In the genomic region with DNA sequence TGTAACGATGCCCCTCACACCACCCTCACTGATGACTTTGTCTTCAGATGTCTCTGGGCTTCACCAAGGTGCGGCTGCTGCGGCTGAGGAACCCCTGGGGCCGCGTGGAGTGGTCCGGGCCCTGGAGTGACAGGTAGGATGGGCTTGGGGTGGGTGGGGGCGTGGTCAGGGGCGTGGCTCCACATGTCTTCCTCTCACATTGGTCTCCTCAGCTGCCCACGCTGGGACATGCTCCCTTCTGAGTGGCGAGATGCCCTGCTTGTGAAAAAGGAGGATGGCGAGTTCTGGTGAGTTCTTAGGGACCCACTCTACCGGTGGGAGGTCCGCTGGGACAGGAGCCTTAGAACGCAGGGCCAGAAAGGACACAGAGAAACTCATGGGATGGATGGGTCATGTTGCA, we compare ENCODE assay signal across 22 mouse cellular contexts. TPM values are rescaled to one million over a fixed set of nuclear protein-coding genes. Genes with fewer than 3 reads are reported as not detected.
DNase-seq lines count a peak whose midpoint lies in the region; ATAC-seq and TF ChIP-seq lines count a peak whose summit lies in the region.
"Had no signal": no experiment of that assay in that cellular context is flagged by ENCODE, and none has a peak within 500 bp of the region (broad histone marks: within the 10 kb centered on the region; RNA-seq: fewer than 3 reads in every experiment).

No protein-coding gene starts in this region.

- H3K9me3 ChIP-seq in kidney, embryonic 14.5 days (ENCODE audit: control insufficient read depth, low read length): no peaks in the 10 kb centered on the region
- no peaks in the 10 kb centered on the region for H3K9me3 ChIP-seq in midbrain, embryonic 13.5 days
- H3K9me3 ChIP-seq in midbrain, embryonic 15.5 days: no peaks in the 10 kb centered on the region
- no peaks in the 10 kb centered on the region for H3K9me3 ChIP-seq in ES-E14 (ENCODE audit: control insufficient read depth, insufficient read depth, low read depth, low read length)
- H3K9me3 ChIP-seq: forebrain, embryonic 15.5 days; heart, embryonic 13.5 days; hindbrain, embryonic 12.5 days; kidney, embryonic 15.5 days; limb, embryonic 15.5 days; stomach, embryonic 15.5 days had no signal

- no peak overlapping the region for H3K9ac ChIP-seq in kidney, embryonic 14.5 days (ENCODE audit: low read depth, low read length)
- no peak overlapping the region for H3K9ac ChIP-seq in midbrain, embryonic 13.5 days (replicated peaks)
- no peak overlapping the region for H3K9ac ChIP-seq in midbrain, embryonic 15.5 days
- no peak overlapping the region for H3K9ac ChIP-seq in ES-E14 (ENCODE audit: insufficient read depth, low read depth, low read length, poor library complexity, severe bottlenecking)
- H3K9ac ChIP-seq: forebrain, embryonic 15.5 days; heart, embryonic 13.5 days; hindbrain, embryonic 12.5 days; kidney, embryonic 15.5 days; limb, embryonic 15.5 days; stomach, embryonic 15.5 days had no signal

- no peak overlapping the region for H3K4me2 ChIP-seq in kidney, embryonic 14.5 days (replicated peaks; ENCODE audit: low read depth, low read length)
- no peak overlapping the region for H3K4me2 ChIP-seq in midbrain, embryonic 13.5 days (replicated peaks)
- H3K4me2 ChIP-seq in midbrain, embryonic 15.5 days: no peak overlapping the region
- H3K4me2 ChIP-seq: forebrain, embryonic 15.5 days; heart, embryonic 13.5 days; hindbrain, embryonic 12.5 days; kidney, embryonic 15.5 days; limb, embryonic 15.5 days; midbrain, embryonic 11.5 days; stomach, embryonic 15.5 days had no signal

- H3K27me3 ChIP-seq in kidney, embryonic 14.5 days (ENCODE audit: control insufficient read depth, insufficient read depth, low read length): peaks cover 34% of the 10 kb centered on the region
- no peaks in the 10 kb centered on the region for H3K27me3 ChIP-seq in kidney, adult 2 months (replicated peaks; ENCODE audit: control insufficient read depth, insufficient read depth, low read length)
- H3K27me3 ChIP-seq in midbrain, embryonic 13.5 days: peaks cover 48% of the 10 kb centered on the region
- peaks cover 37% of the 10 kb centered on the region for H3K27me3 ChIP-seq in midbrain, embryonic 15.5 days (replicated peaks)

- 26% methylated on average over 14 of the region's 14 CpGs for WGBS in kidney, embryonic 14.5 days
- 32% methylated on average over 14 of the region's 14 CpGs for WGBS in kidney, adult 2 months
- WGBS in midbrain, embryonic 13.5 days: 23% methylated on average over 14 of the region's 14 CpGs
- 23% methylated on average over 14 of the region's 14 CpGs for WGBS in midbrain, embryonic 15.5 days

- H3K27ac ChIP-seq in kidney, embryonic 14.5 days (ENCODE audit: low read depth, low read length): no peak overlapping the region
- H3K27ac ChIP-seq in kidney, adult 2 months (ENCODE audit: insufficient read depth, low read depth, low read length): no peak overlapping the region
- no peak overlapping the region for H3K27ac ChIP-seq in midbrain, embryonic 13.5 days
- H3K27ac ChIP-seq in midbrain, embryonic 15.5 days: no peak overlapping the region
- H3K27ac ChIP-seq in ES-E14 (ENCODE audit: insufficient read depth, low read depth, low read length, poor library complexity, severe bottlenecking): no peak overlapping the region
- H3K27ac ChIP-seq: forebrain, embryonic 15.5 days; heart, embryonic 13.5 days; hindbrain, embryonic 12.5 days; kidney, embryonic 15.5 days; limb, embryonic 15.5 days; stomach, embryonic 15.5 days had no signal

- in situ Hi-C loops in ES-E14 (cut with MboI; ENCODE audit: low sequenced_read_pairs in 2 of 2, unreplicated experiment in 2 of 2): no loop called here

- no peak overlapping the region for H3K4me3 ChIP-seq in kidney, embryonic 14.5 days (ENCODE audit: low read length)
- no peak overlapping the region for H3K4me3 ChIP-seq in kidney, adult 2 months (ENCODE audit: insufficient read depth, low read depth, low read length)
- no peak overlapping the region for H3K4me3 ChIP-seq in midbrain, embryonic 13.5 days (replicated peaks)
- no peak overlapping the region for H3K4me3 ChIP-seq in midbrain, embryonic 15.5 days
- no peak overlapping the region for H3K4me3 ChIP-seq in ES-E14 (ENCODE audit: insufficient read depth in 1 of 2, low read depth in 1 of 2, low read length in 2 of 2, poor library complexity in 1 of 2, severe bottlenecking in 1 of 2)
- H3K4me3 ChIP-seq: forebrain, embryonic 15.5 days; heart, embryonic 13.5 days; hindbrain, embryonic 12.5 days; kidney, embryonic 15.5 days; limb, embryonic 15.5 days; stomach, embryonic 15.5 days had no signal

- TF ChIP-seq CTCF in kidney, adult 2 months (conservative IDR thresholded peaks at IDR 0.05; ENCODE audit: insufficient read depth, insufficient read length, low read depth, low read length): no peak

- peak; percentile 15; the same call in 1 of the 2 replicates for ATAC-seq in kidney, embryonic 14.5 days (ENCODE audit: low FRiP score, low TSS enrichment)
- ATAC-seq in midbrain, embryonic 13.5 days: 0 out of 2 replicates have a peak, but pooled peaks have one; percentile 24
- no peak for ATAC-seq in midbrain, embryonic 15.5 days (replicated peaks)
- ATAC-seq: forebrain, embryonic 15.5 days had no signal

- TF ChIP-seq POLR2A in kidney, adult 2 months (IDR thresholded peaks at IDR 0.05; ENCODE audit: low read depth, low read length): no peak

- peaks cover 8% of the 10 kb centered on the region for H3K4me1 ChIP-seq in kidney, embryonic 14.5 days (ENCODE audit: control insufficient read depth, insufficient read depth, low read length)
- no peaks in the 10 kb centered on the region for H3K4me1 ChIP-seq in kidney, adult 2 months (ENCODE audit: control insufficient read depth, insufficient read depth, low read length)
- peaks cover 11% of the 10 kb centered on the region for H3K4me1 ChIP-seq in midbrain, embryonic 13.5 days (replicated peaks)
- H3K4me1 ChIP-seq in midbrain, embryonic 15.5 days: peaks cover 9% of the 10 kb centered on the region
- H3K4me1 ChIP-seq in ES-E14 (ENCODE audit: control insufficient read depth in 2 of 2, insufficient read depth in 2 of 2, low read length in 2 of 2, poor library complexity in 1 of 2): peaks cover 0 to 7% of the 10 kb centered on the region in 2 experiments; a peak in 2 of 4 replicates

- H3K36me3 ChIP-seq in kidney, embryonic 14.5 days (ENCODE audit: control insufficient read depth, insufficient read depth, low read length): peaks cover 4% of the 10 kb centered on the region
- no peaks in the 10 kb centered on the region for H3K36me3 ChIP-seq in kidney, adult 2 months (ENCODE audit: control insufficient read depth, insufficient read depth, low read length)
- peaks cover 8% of the 10 kb centered on the region for H3K36me3 ChIP-seq in midbrain, embryonic 13.5 days
- no peaks in the 10 kb centered on the region for H3K36me3 ChIP-seq in midbrain, embryonic 15.5 days (replicated peaks)
- peaks cover 5% of the 10 kb centered on the region for H3K36me3 ChIP-seq in ES-E14 (ENCODE audit: control insufficient read depth, insufficient read depth, low read length, poor library complexity, severe bottlenecking)

- no peak for DNase-seq in kidney, adult 2 months
- peak; percentile 40 for DNase-seq in ES-E14 (ENCODE audit: low read depth, low spot score)
- DNase-seq in induced T-regulatory cell, adult 2 months (ENCODE audit: low read depth): peak; percentile 22
- DNase-seq in cerebellum, postnatal 14 days: no peak
- DNase-seq: adrenal gland, postnatal 10 days; cerebellum, adult 8-10 months; gastrocnemius, postnatal 10 days; layer of hippocampus, adult 9-11 months; lung, adult 18-20 months; lung, postnatal 10 days; thymus, adult 2 months had no signal

TF ChIP-seq in ES-E14, 5 proteins besides CTCF, POLR2A, EP300 and RAD21:
- TF ChIP-seq ZNF384 (IDR thresholded peaks at IDR 0.05; ENCODE audit: low read depth, low read length) (no peak), MAFK (IDR thresholded peaks at IDR 0.05; ENCODE audit: insufficient read depth, low read depth, low read length) (no peak), CHD2 (IDR thresholded peaks at IDR 0.05; ENCODE audit: low read depth, low read length) (no peak), HCFC1 (IDR thresholded peaks at IDR 0.05; ENCODE audit: borderline replicate concordance, insufficient read depth, low read length) (no peak), ZC3H11A (IDR thresholded peaks at IDR 0.05; ENCODE audit: borderline replicate concordance, low read depth, low read length) (no peak)

RNA-seq across cellular contexts. Expression of gene Capn12, which starts 5.3 kb away (rescaled TPM):
- polyA plus RNA-seq in kidney, embryonic 14.5 days (2014; fragmentation: Nextera tagmentation; extraction: Ambion mirVana): 0.51 and 0.64 TPM in 2 replicates
- polyA plus RNA-seq in kidney, adult 2 months (2012; rRNA removed): 0.11 and 0.24 TPM in 2 replicates
- 0.62 and 0.70 TPM in 2 replicates for polyA plus RNA-seq in midbrain, embryonic 13.5 days (2015; fragmentation: Nextera tagmentation; extraction: Ambion mirVana)
- 0.33 and 0.52 TPM in 2 replicates for polyA plus RNA-seq in midbrain, embryonic 15.5 days (2015; fragmentation: Nextera tagmentation; extraction: Ambion mirVana)
- 2.0 and 2.1 TPM in 2 replicates for total RNA-seq in ES-E14 (2012; rRNA removed)
- total RNA-seq: granulocyte monocyte progenitor cell, adult 5-6 weeks had no signal

RNA-seq across cellular contexts. Expression of gene Lgals7, which starts 22.8 kb away (rescaled TPM):
- polyA plus RNA-seq in kidney, embryonic 14.5 days (2014; fragmentation: Nextera tagmentation; extraction: Ambion mirVana): 1.1 and 4.0 TPM in 2 replicates
- 1.1 and 1.6 TPM in 2 replicates for polyA plus RNA-seq in kidney, adult 2 months (2012; rRNA removed)
- polyA plus RNA-seq in midbrain, embryonic 13.5 days (2015; fragmentation: Nextera tagmentation; extraction: Ambion mirVana): 8.5 and 9.8 TPM in 2 replicates
- polyA plus RNA-seq in midbrain, embryonic 15.5 days (2015; fragmentation: Nextera tagmentation; extraction: Ambion mirVana): 7.8 and 9.2 TPM in 2 replicates
- total RNA-seq in ES-E14 (2012; rRNA removed): 0.42 and 0.89 TPM in 2 replicates
- total RNA-seq: granulocyte monocyte progenitor cell, adult 5-6 weeks had no signal

RNA-seq across cellular contexts. Expression of gene Lgals4, which starts 52.8 kb away (rescaled TPM):
- 3.8 and 3.9 TPM in 2 replicates for polyA plus RNA-seq in kidney, embryonic 14.5 days (2014; fragmentation: Nextera tagmentation; extraction: Ambion mirVana)
- polyA plus RNA-seq in kidney, adult 2 months (2012; rRNA removed): 22.8 and 25.0 TPM in 2 replicates
- polyA plus RNA-seq in midbrain, embryonic 13.5 days (2015; fragmentation: Nextera tagmentation; extraction: Ambion mirVana): 4.5 and 5.8 TPM in 2 replicates
- 5.6 and 8.2 TPM in 2 replicates for polyA plus RNA-seq in midbrain, embryonic 15.5 days (2015; fragmentation: Nextera tagmentation; extraction: Ambion mirVana)
- 5.5 and 9.6 TPM in 2 replicates for total RNA-seq in ES-E14 (2012; rRNA removed)

Comparison
In these comparisons a context has a peak if more than half of its experiments do, and no peak if none do; other contexts are left out.
1. DNase-seq: peak in ES-E14 (single experiment) and induced T-regulatory cell, adult 2 months (single experiment); none in kidney, adult 2 months (single experiment) and cerebellum, postnatal 14 days (0 of 2).